Mouse (Mus musculus) B cell, adult 2 months (primary cell): ENCODE measurements around the gene Med12l.
A peak's percentile ranks its signal among the peaks of the same experiment; 100 is the strongest.

Experiments used
- DNase-seq, 2 experiments: peaks; one replicate each; pipeline ENCODE4 v3.0.0; 2022

The Med12l gene

DNA sequence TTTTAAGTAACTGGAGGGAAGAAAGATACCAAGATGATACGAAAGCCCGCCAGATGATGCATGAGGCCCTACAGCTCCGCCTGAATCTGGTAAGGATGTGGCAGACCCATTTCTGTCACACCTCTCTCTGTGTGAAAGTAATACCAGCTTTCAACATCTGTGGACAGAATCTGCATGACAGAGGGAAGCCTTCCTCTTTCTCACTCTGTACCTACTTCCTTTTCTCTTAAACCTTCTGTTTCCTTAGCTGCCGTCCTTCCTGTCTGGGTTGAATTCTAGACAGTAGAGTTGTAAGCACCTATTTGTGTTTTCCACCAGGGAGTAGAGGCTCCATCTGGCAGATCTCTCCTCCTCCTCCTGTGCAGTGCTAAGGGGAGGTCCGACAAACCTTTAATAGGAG lies 255.1 kb downstream of the Med12l start:
- DNase-seq = peak; percentile 61 to 67

- DNase-seq = peak; percentile 32 to 35
These were observed 256.3 kb downstream of the Med12l start for GRCm38 (mm10) chr3:59261709-59262472.

GRCm38 (mm10) chr3:59262704-59263103 lies 257.1 kb downstream of the Med12l start, which contains the start of gene P2ry12:
TSS of gene P2ry12 (minus strand) at chr3:59262871.
- peak; percentile 31 to 41 for DNase-seq

GRCm38 (mm10) chr3:59263417-59263816 lies 257.8 kb downstream of the Med12l start:
- no peak for DNase-seq

DNA sequence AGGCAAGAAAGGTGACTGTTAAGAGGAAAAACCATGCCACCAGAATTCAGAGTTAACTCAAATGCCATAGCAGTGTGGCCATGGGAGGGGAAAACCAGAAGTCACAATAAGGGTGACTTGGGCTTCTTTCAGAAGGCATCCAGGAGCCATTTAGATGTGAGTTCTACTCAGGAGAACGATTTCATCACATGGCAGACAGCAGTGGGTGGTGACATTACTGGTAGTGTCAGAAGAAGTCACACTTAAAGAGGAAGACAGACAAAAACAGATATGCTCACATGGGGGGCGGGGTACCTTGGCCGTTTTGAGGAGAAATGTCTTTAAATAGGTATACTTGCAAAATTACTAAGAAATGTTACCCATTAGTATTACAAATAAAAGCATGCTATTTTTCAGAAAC lies 258.4 kb downstream of the Med12l start:
- peak; percentile 16 to 21 for DNase-seq

- no peak for DNase-seq
These were observed 265.2 kb downstream of the Med12l start for GRCm38 (mm10) chr3:59270811-59271210.

DNA sequence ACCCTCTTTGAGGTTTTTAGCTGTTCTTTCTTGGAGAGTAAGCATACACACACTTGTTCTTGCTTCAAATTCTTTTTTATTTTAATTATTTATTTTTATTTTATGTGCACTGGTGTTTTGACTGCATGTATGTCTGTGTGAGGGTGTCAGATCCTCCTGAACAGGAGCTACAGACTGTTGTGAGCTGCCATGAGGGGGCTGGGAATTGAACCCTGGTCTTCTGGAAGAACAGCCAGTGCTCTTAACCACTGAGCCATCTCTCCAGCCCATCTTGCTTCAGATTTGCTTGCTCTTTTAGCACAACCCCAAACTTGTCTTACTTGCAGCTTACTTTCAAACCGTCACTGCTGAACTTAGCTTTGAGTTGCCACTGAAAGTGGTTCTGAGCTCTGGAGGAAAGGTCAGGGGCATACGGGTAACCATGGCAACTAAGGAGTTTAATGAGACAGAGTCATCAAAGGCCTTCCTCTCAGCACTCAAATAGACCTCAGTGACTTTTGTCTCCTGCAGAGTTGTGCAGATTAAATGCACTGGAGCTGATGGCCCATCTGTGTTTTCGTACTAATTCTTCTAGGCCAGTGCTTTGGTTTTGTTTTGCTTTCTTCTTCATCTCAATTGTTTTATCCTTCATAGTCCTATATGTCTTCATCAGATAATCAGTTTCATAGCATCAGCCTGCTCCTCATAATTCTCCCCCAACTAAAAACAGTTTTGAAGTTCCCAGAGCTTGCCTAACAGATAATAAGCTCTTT lies 272.1 kb downstream of the Med12l start:
- DNase-seq = no peak

DNA sequence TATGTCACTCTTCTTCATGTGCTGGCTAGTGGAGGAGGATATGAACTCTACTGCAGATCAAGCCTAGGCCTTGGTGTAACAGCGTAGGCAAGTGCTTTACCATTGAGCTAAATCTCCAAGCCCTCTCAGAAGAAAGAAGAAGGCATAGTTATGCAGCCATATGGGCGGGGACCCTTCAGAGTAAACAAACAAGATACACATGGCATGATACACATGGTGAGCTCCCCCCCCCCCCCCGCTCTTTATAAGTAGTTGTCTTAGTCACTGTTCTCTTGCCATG lies 272.6 kb downstream of the Med12l start:
- no peak for DNase-seq

DNA sequence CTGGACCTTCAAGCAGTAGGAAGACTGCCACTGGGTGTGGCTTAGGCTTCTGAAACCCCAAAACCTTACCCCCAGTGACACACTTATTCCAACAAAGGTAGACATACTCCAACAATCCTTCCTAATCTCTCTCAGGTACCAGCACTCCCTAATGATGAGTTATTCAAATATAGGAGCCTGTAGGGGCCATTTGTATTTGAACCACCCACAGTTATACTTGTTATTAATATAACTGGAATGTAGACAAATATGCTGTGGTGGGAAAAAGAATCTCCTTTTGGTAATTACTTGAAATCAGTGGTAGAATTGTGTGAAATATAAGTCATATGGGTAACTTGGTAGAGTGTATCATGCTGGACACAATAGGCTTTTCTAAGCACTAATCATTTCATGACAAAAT lies 273.0 kb downstream of the Med12l start:
- DNase-seq = no peak

DNA sequence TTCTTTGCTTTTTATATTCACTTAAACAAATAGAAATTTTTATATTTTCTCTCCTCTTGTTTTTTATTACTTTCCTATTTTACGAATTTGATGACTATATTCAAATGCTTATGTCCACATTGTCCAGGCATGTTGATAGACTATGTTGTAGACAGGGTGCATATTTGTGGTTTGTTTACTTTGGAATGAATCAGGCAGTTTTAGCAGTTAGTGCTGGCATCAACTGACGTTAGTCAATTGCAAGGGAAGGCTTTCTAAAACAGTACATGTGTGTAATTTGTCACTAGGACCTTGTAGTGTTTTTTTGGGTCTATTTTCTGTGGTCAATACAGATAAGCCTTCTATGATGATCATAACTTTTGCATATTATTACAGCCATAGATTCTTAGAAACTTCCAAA lies 284.9 kb downstream of the Med12l start:
- no peak for DNase-seq

- no peak for DNase-seq
These were observed 288.0 kb downstream of the Med12l start for GRCm38 (mm10) chr3:59293437-59294199.

DNA sequence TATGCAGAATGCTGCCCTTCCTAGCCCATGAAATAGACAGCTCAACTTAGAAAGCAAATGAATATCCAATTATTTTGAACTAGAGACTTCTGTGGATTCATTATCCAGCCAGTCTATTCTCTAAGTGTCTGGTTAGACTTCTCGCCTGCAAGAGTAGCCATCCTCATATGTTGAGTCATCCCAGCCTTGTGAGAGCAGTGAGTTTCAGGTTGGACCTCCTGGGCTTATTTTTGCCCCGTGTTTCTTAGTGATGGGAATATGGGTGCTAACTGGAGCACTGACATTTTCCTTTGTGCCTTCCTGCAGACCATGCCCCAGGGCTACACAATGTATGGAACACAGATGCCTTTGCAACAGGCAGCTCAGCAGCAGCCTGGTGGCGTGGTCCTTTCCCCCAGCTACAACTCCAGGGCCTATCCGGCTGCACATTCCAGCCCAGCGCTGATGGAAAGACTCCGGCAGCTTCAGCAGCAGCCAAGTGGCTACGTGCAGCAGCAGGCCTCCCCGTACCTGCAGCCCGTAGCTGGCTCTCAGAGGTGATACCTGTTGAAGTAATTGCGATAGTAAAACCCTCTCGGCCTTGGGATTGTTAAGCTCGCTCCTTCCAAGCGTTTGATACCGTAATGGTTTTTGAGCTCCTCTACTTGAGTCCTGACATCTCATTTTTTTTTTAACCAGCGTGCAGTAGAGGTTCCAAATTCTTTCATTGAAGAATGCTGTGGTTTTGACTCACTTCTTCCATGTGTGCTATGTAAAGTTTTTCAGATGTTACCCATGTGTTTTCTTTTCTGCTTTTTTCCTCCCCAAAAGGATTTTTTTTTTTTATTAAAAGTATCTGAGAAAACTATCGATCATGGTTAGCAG lies 290.3 kb downstream of the Med12l start:
- DNase-seq = no peak

DNA sequence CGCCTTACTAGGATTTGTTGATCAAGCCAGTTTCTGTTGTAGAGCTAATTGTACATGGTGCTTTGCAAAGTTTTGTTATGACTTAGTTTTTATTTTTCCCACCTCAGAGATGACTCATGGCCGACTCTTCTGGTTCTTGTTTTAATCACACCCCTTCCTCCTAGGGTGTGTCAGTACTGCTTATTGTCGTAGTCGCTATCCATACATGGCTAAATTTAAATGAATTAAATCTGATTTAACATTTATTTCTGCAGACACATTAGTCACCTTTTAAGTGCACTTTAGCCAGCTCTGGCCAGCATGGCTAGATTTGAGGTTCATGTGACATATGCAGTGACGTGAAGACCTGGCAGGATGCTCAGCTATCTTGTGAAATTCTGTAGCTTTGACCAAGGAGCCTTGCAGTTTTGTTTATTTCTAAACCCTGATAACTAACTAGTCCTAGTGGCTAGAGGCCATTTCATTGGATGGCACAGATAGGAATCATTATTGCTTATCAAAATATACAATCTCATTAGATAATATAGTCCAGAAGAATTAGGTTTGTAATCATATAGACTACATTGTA lies 291.0 kb downstream of the Med12l start:
- DNase-seq = no peak

GRCm38 (mm10) chr3:59297653-59298052 lies 292.0 kb downstream of the Med12l start:
- no peak for DNase-seq

DNA sequence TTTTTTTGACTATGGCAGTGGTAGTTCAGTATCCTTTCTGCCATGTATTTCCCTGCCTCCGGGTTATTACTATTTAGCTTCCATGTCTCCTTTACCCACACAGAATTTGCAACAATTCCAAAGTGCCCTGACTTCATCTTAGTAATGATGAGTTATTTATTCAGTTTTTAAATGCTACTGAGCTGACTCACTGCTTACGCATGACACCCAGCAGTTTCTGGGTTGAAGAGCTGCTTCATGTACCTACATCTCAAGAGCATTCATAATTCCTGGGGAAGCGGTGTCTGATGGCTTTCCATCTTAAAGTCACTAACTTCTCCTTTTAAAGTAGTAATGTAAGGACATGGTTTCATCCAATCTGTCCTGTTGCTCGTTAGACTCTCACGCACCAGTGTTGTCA lies 299.3 kb downstream of the Med12l start:
- DNase-seq = no peak

DNA sequence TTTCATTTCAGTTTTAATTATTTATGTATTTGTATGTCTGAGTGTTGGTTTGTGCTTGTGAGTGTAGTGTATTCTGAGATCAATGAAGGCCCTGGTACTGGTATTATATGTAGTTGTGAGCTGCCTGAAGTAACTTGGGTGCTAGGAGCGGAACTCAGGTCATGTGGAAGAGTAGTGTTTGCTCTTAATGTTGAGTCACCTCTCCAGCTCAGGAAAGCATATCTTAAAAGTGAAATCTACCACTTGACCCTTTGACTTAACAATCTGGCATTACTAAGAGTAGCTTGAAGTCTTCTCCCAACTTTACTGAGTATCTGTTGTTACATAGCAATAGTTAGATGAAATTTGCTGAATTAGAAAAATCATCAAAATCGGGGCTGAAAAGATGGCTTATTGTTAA lies 299.9 kb downstream of the Med12l start:
- DNase-seq = no peak

DNA sequence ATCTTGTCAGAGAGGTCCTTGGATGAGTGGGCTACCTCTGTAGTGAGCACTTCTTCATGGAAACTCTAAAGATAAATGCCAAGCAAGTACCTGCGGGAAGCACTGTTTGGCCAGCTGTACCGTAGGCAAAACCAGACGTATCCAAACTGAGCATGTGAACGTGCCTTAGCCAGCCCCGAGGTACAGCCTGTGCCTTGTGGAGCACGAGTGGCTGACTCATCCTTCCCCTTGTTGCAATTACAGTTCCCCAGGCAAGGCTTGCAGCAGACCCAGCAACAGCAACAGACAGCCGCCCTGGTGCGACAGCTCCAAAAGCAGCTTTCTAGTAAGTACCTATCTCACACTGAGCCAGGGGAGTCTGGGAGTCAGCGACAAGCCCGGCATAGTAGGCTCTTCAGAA lies 307.0 kb downstream of the Med12l start:
- DNase-seq = no peak

GRCm38 (mm10) chr3:59316077-59316476 lies 310.5 kb downstream of the Med12l start:
- DNase-seq = no peak

DNA sequence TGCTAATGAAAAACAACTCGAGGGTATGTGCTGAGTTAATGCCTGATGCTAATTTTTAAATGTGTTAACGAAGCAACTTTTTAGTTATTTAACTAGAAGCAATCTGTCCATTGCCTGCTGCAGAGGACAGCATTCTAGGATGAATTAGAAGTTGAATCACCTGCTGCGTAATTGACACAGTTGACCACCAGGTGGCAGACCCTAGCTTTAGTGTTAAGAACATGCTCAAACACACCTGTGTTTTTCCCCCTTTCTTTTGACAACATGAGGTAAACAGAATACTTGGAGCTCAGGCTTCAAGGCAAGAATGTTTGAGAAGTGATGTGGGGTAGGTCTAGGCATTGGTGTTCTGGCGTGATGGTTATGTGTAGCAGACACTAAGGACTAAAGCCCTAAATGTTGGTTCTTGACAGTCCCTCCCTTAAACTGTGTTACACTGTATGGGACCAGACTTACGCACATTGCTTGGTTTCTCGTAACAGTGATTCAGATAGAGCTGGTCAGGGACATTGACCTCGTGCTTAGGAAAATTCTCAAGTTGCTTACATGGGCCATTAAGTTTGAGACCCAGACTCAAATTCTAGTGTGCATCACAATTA lies 315.8 kb downstream of the Med12l start:
- DNase-seq = peak; percentile 72 to 74

DNA sequence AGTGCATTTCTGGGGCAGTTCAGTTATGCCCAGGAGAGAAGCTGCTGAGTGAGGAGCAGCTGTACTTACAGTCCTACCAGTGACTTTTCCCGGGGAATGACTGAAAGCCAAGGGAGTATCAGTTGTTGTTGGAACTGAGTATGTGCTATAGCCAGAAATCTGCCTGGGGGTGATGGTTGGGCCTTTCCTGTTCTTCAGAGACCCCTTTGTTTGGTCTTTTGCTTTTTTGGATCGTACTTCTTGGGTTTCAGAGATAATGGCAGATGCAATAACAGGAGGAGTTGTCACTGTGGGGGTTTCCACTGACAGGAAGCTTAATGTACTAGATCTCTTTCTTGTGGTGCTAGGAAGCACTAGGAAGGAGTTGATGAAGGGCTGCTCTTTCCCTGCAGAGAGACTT lies 322.9 kb downstream of the Med12l start:
- DNase-seq = no peak

DNA sequence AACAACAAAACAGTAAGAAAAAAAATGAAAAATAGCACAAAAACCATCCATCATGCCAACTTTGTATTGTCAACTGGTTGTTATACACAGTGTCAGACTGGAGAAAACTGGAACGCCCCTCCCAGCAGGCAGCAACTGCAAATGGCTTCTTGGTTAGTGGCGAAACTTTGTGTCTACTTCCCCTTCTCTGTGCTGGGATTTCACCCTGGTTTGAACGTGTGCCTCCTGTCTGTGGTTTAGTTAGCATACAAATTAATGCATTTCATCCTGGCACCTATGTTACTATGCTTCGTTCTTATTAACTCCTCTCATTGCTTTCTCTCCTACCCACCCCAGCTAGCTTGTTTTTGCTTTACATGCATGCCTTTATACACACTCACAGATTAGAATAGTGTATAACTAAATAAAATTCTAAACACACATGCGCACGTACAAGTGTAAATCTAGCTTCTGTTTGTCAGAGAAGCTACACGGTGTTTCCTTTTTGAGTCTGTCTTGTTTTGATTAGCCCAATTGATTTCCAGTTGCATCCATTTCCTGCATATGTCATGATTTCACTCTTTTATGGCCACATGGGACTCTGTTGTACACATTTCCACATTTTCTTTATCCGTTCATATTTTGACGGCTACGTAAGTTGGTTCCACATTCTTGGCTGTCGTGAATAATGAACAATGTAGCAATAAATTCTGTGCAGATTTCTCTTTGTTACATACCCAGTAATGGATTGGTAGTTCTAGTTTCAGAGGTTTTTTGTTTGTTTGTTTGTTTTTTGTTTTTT lies 336.2 kb downstream of the Med12l start:
- peak; percentile 42 to 46 for DNase-seq
